Comparison of ENCODE assay signal across 16 mouse cellular contexts in genomic region chr7:118914561-118915165, GRCm38 (mm10). TPM values are rescaled to one million over a fixed set of nuclear protein-coding genes. Genes with fewer than 3 reads are reported as not detected.
DNase-seq lines count a peak whose midpoint lies in the region; ATAC-seq lines count a peak whose summit lies in the region.
"Had no signal": no experiment of that assay in that cellular context is flagged by ENCODE, and none has a peak within 500 bp of the region (broad histone marks: within the 10 kb centered on the region; RNA-seq: fewer than 3 reads in every experiment).

No protein-coding gene starts in this region.

- no peaks in the 10 kb centered on the region for H3K9me3 ChIP-seq in hindbrain, embryonic 12.5 days (replicated peaks)
- no peaks in the 10 kb centered on the region for H3K9me3 ChIP-seq in hindbrain, embryonic 11.5 days (ENCODE audit: control insufficient read depth, low read length)
- H3K9me3 ChIP-seq in neural tube, embryonic 15.5 days (replicated peaks): no peaks in the 10 kb centered on the region
- H3K9me3 ChIP-seq: forebrain, embryonic 12.5 days; limb, embryonic 15.5 days had no signal

- peaks cover 26% of the 10 kb centered on the region for H3K4me1 ChIP-seq in hindbrain, embryonic 12.5 days
- H3K4me1 ChIP-seq in hindbrain, embryonic 11.5 days (replicated peaks; ENCODE audit: control insufficient read depth, insufficient read depth, low read length): 0 out of 2 replicates have a peak, but pooled peaks cover 9% of the 10 kb centered on the region
- H3K4me1 ChIP-seq in neural tube, embryonic 15.5 days: peaks cover 7% of the 10 kb centered on the region; the same call in 1 of the 2 replicates
- H3K4me1 ChIP-seq: limb, embryonic 15.5 days had no signal

- H3K27ac ChIP-seq in hindbrain, embryonic 12.5 days: peak overlapping the region; percentile 23; the same call in 1 of the 2 replicates
- H3K27ac ChIP-seq in hindbrain, embryonic 11.5 days (ENCODE audit: low read depth, low read length): no peak overlapping the region
- H3K27ac ChIP-seq in neural tube, embryonic 15.5 days (replicated peaks): no peak overlapping the region
- H3K27ac ChIP-seq: forebrain, embryonic 12.5 days; layer of hippocampus, adult 2 months; limb, embryonic 15.5 days had no signal

- no peak overlapping the region for H3K9ac ChIP-seq in hindbrain, embryonic 12.5 days
- no peak overlapping the region for H3K9ac ChIP-seq in hindbrain, embryonic 11.5 days (ENCODE audit: low read depth, low read length)
- H3K9ac ChIP-seq in neural tube, embryonic 15.5 days (replicated peaks): no peak overlapping the region
- H3K9ac ChIP-seq: forebrain, embryonic 12.5 days; limb, embryonic 15.5 days; liver, postnatal 0 days had no signal

- no peak overlapping the region for H3K4me2 ChIP-seq in hindbrain, embryonic 12.5 days (replicated peaks)
- H3K4me2 ChIP-seq in hindbrain, embryonic 11.5 days (replicated peaks; ENCODE audit: low read depth, low read length): no peak overlapping the region
- no peak overlapping the region for H3K4me2 ChIP-seq in neural tube, embryonic 15.5 days
- H3K4me2 ChIP-seq: forebrain, embryonic 12.5 days; limb, embryonic 15.5 days had no signal

- DNase-seq in adrenal gland, adult 2 months: peak; percentile 67
- DNase-seq in adrenal gland, postnatal 10 days: no peak
- DNase-seq in hindbrain, embryonic 11.5 days (ENCODE audit: low spot score): no peak
- DNase-seq in cerebellum, adult 11-12 months: peak; percentile 46
- peak; percentile 52 to 56 for DNase-seq in cerebellum, postnatal 36 days
- no peak for DNase-seq in testis, postnatal 14 days (ENCODE audit: low spot score)
- DNase-seq: embryo, embryonic 11 days; heart, postnatal 14 days; liver, postnatal 0 days; retina, postnatal 1 day had no signal

- 82% methylated on average over 7 of the region's 7 CpGs for WGBS in hindbrain, embryonic 12.5 days
- WGBS in hindbrain, embryonic 11.5 days: 85% methylated on average over 7 of the region's 7 CpGs
- WGBS in neural tube, embryonic 15.5 days: 86% methylated on average over 7 of the region's 7 CpGs

- H3K27me3 ChIP-seq in hindbrain, embryonic 12.5 days: no peaks in the 10 kb centered on the region
- no peaks in the 10 kb centered on the region for H3K27me3 ChIP-seq in hindbrain, embryonic 11.5 days (ENCODE audit: control insufficient read depth, insufficient read depth, low read length)
- H3K27me3 ChIP-seq in neural tube, embryonic 15.5 days (replicated peaks): no peaks in the 10 kb centered on the region
- H3K27me3 ChIP-seq: forebrain, embryonic 12.5 days; limb, embryonic 15.5 days had no signal

- no peaks in the 10 kb centered on the region for H3K36me3 ChIP-seq in hindbrain, embryonic 12.5 days
- H3K36me3 ChIP-seq in hindbrain, embryonic 11.5 days (ENCODE audit: control insufficient read depth, insufficient read depth, low read length): no peaks in the 10 kb centered on the region
- H3K36me3 ChIP-seq in neural tube, embryonic 15.5 days: no peaks in the 10 kb centered on the region
- H3K36me3 ChIP-seq: forebrain, embryonic 12.5 days; limb, embryonic 15.5 days had no signal

- no peak overlapping the region for H3K4me3 ChIP-seq in hindbrain, embryonic 12.5 days
- H3K4me3 ChIP-seq in hindbrain, embryonic 11.5 days (ENCODE audit: low read depth, low read length): no peak overlapping the region
- H3K4me3 ChIP-seq in neural tube, embryonic 15.5 days (replicated peaks): no peak overlapping the region
- H3K4me3 ChIP-seq: forebrain, embryonic 12.5 days; layer of hippocampus, adult 2 months; limb, embryonic 15.5 days had no signal

- ATAC-seq in hindbrain, embryonic 12.5 days (ENCODE audit: low FRiP score): no peak
- ATAC-seq in hindbrain, embryonic 11.5 days (ENCODE audit: low FRiP score): no peak
- ATAC-seq in neural tube, embryonic 15.5 days (ENCODE audit: low FRiP score): no peak
- ATAC-seq: inflammation-experienced regulatory T-cells, adult 6 months; liver, postnatal 0 days had no signal

RNA-seq across cellular contexts. Expression of gene Knop1, which starts 58.6 kb away (rescaled TPM):
- total RNA-seq in adrenal gland, adult 2 months (2021): 10 to 100 TPM; 34.6 to 70.0 TPM
- 5.7 and 8.0 TPM in 2 replicates for polyA plus RNA-seq in adrenal gland, adult 2 months (2012; rRNA removed)
- 10 to 100 TPM; 50.7 to 54.5 TPM for total RNA-seq in adrenal gland, postnatal 10 days (2021)
- 99.2 and 108 TPM in 2 replicates for polyA plus RNA-seq in hindbrain, embryonic 12.5 days (2016; fragmentation: Nextera tagmentation; extraction: Ambion mirVana)
- polyA plus RNA-seq in hindbrain, embryonic 11.5 days (2014; fragmentation: Nextera tagmentation; extraction: Ambion mirVana): 108 and 112 TPM in 2 replicates
- 65.8 and 71.6 TPM in 2 replicates for polyA plus RNA-seq in neural tube, embryonic 15.5 days (2015; fragmentation: Nextera tagmentation; extraction: Ambion mirVana)

RNA-seq across cellular contexts. Expression of gene Iqck, which starts 59.1 kb away (rescaled TPM):
- 10 to 100 TPM; 14.7 to 44.3 TPM for total RNA-seq in adrenal gland, adult 2 months (2021)
- 13.5 and 14.8 TPM in 2 replicates for polyA plus RNA-seq in adrenal gland, adult 2 months (2012; rRNA removed)
- 10 to 100 TPM in 1 of 2 experiments, 1 to 10 TPM in 1; 9.1 to 11.9 TPM for total RNA-seq in adrenal gland, postnatal 10 days (2021)
- polyA plus RNA-seq in hindbrain, embryonic 12.5 days (2016; fragmentation: Nextera tagmentation; extraction: Ambion mirVana): 4.6 and 4.9 TPM in 2 replicates
- polyA plus RNA-seq in hindbrain, embryonic 11.5 days (2014; fragmentation: Nextera tagmentation; extraction: Ambion mirVana): 4.0 and 4.3 TPM in 2 replicates
- 3.5 and 4.4 TPM in 2 replicates for polyA plus RNA-seq in neural tube, embryonic 15.5 days (2015; fragmentation: Nextera tagmentation; extraction: Ambion mirVana)

Comparison
In these comparisons a context has a peak if more than half of its experiments do, and no peak if none do; other contexts are left out.
1. DNase-seq: peak in adrenal gland, adult 2 months (single experiment), cerebellum, adult 11-12 months (single experiment) and cerebellum, postnatal 36 days (2 of 2); none in adrenal gland, postnatal 10 days (single experiment), hindbrain, embryonic 11.5 days (single experiment) and testis, postnatal 14 days (single experiment).